Mouse (Mus musculus): Measurements from ENCODE around the gene Fzd7. TPM values are rescaled to one million over a fixed set of nuclear protein-coding genes. Genes with fewer than 3 reads are reported as not detected.

Gene Fzd7
- total and polyA plus RNA-seq, 2 experiments = 4.5 to 11.7 TPM

- DNase-seq (ENCODE audit: extremely low read depth, low read depth, low spot score) = no peak
- Histone ChIP-seq H3K79me2 (ENCODE audit: control insufficient read depth, insufficient read depth, low read length) (no peaks in the 10 kb centered on the region), H3K36me3 (ENCODE audit: control insufficient read depth, insufficient read depth, low read length) (no peaks in the 10 kb centered on the region), H3K4me1 (ENCODE audit: control insufficient read depth, insufficient read depth, low read length) (no peaks in the 10 kb centered on the region), H3K9ac (ENCODE audit: low read depth, low read length) (no peak overlapping the region), H3K4me3 (ENCODE audit: insufficient read depth, low read depth, low read length) (no peak overlapping the region), H3K27ac (replicated peaks; ENCODE audit: insufficient read depth, low read depth, low read length) (no peak overlapping the region), H3K27me3 (ENCODE audit: control insufficient read depth, insufficient read depth, low read length) (no peaks in the 10 kb centered on the region)
- no peak for TF ChIP-seq CTCF (IDR thresholded peaks at IDR 0.05; ENCODE audit: low read depth, low read length)
- no peak for TF ChIP-seq POLR2A (IDR thresholded peaks at IDR 0.05; ENCODE audit: extremely low read depth, insufficient read depth, low read length)
- 47% methylated on average over 10 of the region's 11 CpGs for WGBS
Observed at GRCm38 (mm10) chr1:59472368-59473180, 9.7 kb upstream of the Fzd7 start.

- Histone ChIP-seq H3K9ac (ENCODE audit: low read depth, low read length) (no peak overlapping the region), H3K27ac (replicated peaks; ENCODE audit: insufficient read depth, low read depth, low read length) (no peak overlapping the region), H3K36me3 (ENCODE audit: control insufficient read depth, insufficient read depth, low read length) (no peaks in the 10 kb centered on the region), H3K79me2 (ENCODE audit: control insufficient read depth, insufficient read depth, low read length) (no peaks in the 10 kb centered on the region), H3K4me1 (ENCODE audit: control insufficient read depth, insufficient read depth, low read length) (no peaks in the 10 kb centered on the region), H3K27me3 (ENCODE audit: control insufficient read depth, insufficient read depth, low read length) (no peaks in the 10 kb centered on the region), H3K4me3 (ENCODE audit: insufficient read depth, low read depth, low read length) (no peak overlapping the region)
- TF ChIP-seq CTCF (IDR thresholded peaks at IDR 0.05; ENCODE audit: low read depth, low read length) (no peak), POLR2A (IDR thresholded peaks at IDR 0.05; ENCODE audit: extremely low read depth, insufficient read depth, low read length) (no peak)
- DNase-seq (ENCODE audit: extremely low read depth, low read depth, low spot score) = no peak
- WGBS = 59% methylated on average over 4 of the region's 4 CpGs
Observed at GRCm38 (mm10) chr1:59473181-59473555, 9.1 kb upstream of the Fzd7 start.

DNA sequence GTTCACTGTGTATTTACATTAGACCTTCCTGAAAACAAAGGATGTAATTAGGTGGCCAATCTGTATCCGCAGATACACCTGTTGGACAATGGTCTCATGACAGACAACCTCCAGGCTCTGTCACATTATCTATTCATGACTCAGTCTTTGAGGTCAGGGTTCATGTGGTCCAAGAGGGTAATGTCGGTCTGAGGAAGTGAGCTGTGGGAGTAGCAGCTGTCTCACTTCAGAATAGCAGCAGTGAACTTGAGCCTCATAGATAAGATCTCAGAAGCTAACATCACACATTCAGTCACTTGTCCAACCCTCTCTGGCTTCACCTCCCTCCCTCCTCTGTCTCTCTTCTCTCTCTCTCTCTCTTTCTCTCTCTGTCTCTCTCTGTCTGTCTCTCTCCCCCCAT is 6.6 kb upstream of the Fzd7 start:
- WGBS = 47% methylated on average over 2 of the region's 2 CpGs

GRCm38 (mm10) chr1:59478911-59479310 is 3.3 kb upstream of the Fzd7 start:
- peaks cover 17% of the 10 kb centered on the region for H3K79me2 ChIP-seq (ENCODE audit: control insufficient read depth, insufficient read depth, low read length)
- no peak overlapping the region for H3K9ac ChIP-seq (ENCODE audit: low read depth, low read length)
- TF ChIP-seq CTCF (IDR thresholded peaks at IDR 0.05; ENCODE audit: low read depth, low read length) (no peak), POLR2A (IDR thresholded peaks at IDR 0.05; ENCODE audit: extremely low read depth, insufficient read depth, low read length) (no peak)
- H3K4me3 ChIP-seq (ENCODE audit: insufficient read depth, low read depth, low read length) = no peak overlapping the region
- WGBS = 73% methylated on average over 3 of the region's 3 CpGs
- H3K36me3 ChIP-seq (ENCODE audit: control insufficient read depth, insufficient read depth, low read length) = no peaks in the 10 kb centered on the region
- 0 out of 2 replicates have a peak, but pooled peaks cover 2% of the 10 kb centered on the region for H3K4me1 ChIP-seq (ENCODE audit: control insufficient read depth, insufficient read depth, low read length)
- H3K27ac ChIP-seq (replicated peaks; ENCODE audit: insufficient read depth, low read depth, low read length) = no peak overlapping the region
- H3K27me3 ChIP-seq (ENCODE audit: control insufficient read depth, insufficient read depth, low read length) = no peaks in the 10 kb centered on the region
- no peak for DNase-seq (ENCODE audit: extremely low read depth, low read depth, low spot score)

More for the DNA sequence above, 6.6 kb upstream of the Fzd7 start:
- no peak overlapping the region for H3K9ac ChIP-seq (ENCODE audit: low read depth, low read length)
- no peaks in the 10 kb centered on the region for H3K4me1 ChIP-seq (ENCODE audit: control insufficient read depth, insufficient read depth, low read length)
- no peaks in the 10 kb centered on the region for H3K36me3 ChIP-seq (ENCODE audit: control insufficient read depth, insufficient read depth, low read length)
- no peaks in the 10 kb centered on the region for H3K27me3 ChIP-seq (ENCODE audit: control insufficient read depth, insufficient read depth, low read length)
- H3K79me2 ChIP-seq (ENCODE audit: control insufficient read depth, insufficient read depth, low read length) = no peaks in the 10 kb centered on the region
- H3K4me3 ChIP-seq (ENCODE audit: insufficient read depth, low read depth, low read length) = no peak overlapping the region
- TF ChIP-seq POLR2A (IDR thresholded peaks at IDR 0.05; ENCODE audit: extremely low read depth, insufficient read depth, low read length) (no peak), CTCF (IDR thresholded peaks at IDR 0.05; ENCODE audit: low read depth, low read length) (no peak)
- H3K27ac ChIP-seq (replicated peaks; ENCODE audit: insufficient read depth, low read depth, low read length) = no peak overlapping the region
- no peak for DNase-seq (ENCODE audit: extremely low read depth, low read depth, low spot score)

DNA sequence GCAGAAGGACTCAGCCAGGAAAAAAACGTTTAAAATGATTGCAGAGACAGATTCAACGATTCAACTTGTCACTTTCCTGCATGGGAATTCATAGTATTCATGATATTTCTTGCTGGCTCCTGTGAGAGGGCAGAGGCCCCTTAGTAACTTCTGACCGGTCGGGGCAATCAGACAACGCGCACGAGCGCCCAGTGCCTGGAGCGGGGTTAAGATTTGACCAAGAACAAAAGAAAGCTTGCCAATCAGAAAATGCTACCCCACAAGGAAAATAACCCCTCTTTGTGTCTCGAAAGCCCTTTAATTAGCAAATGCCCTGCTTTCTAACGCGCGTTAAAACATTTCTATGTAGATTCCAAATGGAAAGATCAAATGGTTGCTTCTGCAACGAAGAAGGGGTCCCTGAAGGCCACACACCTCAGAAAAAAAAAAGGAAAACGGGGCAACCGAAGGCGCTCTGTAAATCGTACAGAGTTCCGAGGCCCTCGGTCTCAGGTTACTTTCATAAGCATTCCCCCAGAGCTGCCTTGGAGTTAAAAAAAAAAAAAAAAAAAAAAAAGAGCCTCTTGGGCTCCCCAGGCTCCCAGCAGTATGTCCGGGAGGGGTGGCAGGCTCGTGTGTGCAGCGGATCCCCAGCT is 1.3 kb upstream of the Fzd7 start:
- no peak for DNase-seq (ENCODE audit: extremely low read depth, low read depth, low spot score)
- no peak for TF ChIP-seq POLR2A (IDR thresholded peaks at IDR 0.05; ENCODE audit: extremely low read depth, insufficient read depth, low read length)
- no peak for TF ChIP-seq CTCF (IDR thresholded peaks at IDR 0.05; ENCODE audit: low read depth, low read length)
- Histone ChIP-seq H3K79me2 (ENCODE audit: control insufficient read depth, insufficient read depth, low read length) (peaks cover 26% of the 10 kb centered on the region), H3K27me3 (ENCODE audit: control insufficient read depth, insufficient read depth, low read length) (no peaks in the 10 kb centered on the region), H3K36me3 (ENCODE audit: control insufficient read depth, insufficient read depth, low read length) (no peaks in the 10 kb centered on the region), H3K9ac (ENCODE audit: low read depth, low read length) (peak overlapping the region; percentile 76), H3K27ac (replicated peaks; ENCODE audit: insufficient read depth, low read depth, low read length) (peak overlapping the region; percentile 77), H3K4me3 (ENCODE audit: insufficient read depth, low read depth, low read length) (peak overlapping the region; percentile 52), H3K4me1 (ENCODE audit: control insufficient read depth, insufficient read depth, low read length) (0 out of 2 replicates have a peak, but pooled peaks cover 2% of the 10 kb centered on the region)
- WGBS = 44% methylated on average over 23 of the region's 23 CpGs

All from liver, adult 2 months (tissue).